Mouse (Mus musculus): Measurements from ENCODE around the gene Catsperz. TPM values are rescaled to one million over a fixed set of nuclear protein-coding genes. Genes with fewer than 3 reads are reported as not detected.
A peak's percentile ranks its signal among the peaks of the same experiment; 100 is the strongest.

The Catsperz gene
- polyA plus RNA-seq, 1 experiment from 2014 or later, result 2.4 TPM

- DNase-seq (ENCODE audit: low spot score) (peak; percentile 98), ATAC-seq (peak; percentile 95)
- WGBS, result 1% methylated on average over 62 of the region's 65 CpGs
- TF ChIP-seq CTCF (IDR thresholded peaks at IDR 0.05) (peak; percentile 44), EP300 (IDR thresholded peaks at IDR 0.05) (peak; percentile 64)
- Histone ChIP-seq H3K27ac (ENCODE audit: low read length) (peak within 1 kb of the TSS; percentile 98), H3K4me2 (replicated peaks; ENCODE audit: low read depth, low read length) (peak within 1 kb of the TSS; percentile 77), H3K36me3 (ENCODE audit: insufficient read depth, low read length) (peaks cover 4% of the 10 kb centered on the region; the same call in 1 of the 2 replicates), H3K9ac (replicated peaks; ENCODE audit: low read depth) (peak within 1 kb of the TSS; percentile 66), H3K27me3 (replicated peaks; ENCODE audit: insufficient read depth, low read length) (no peaks in the 10 kb centered on the region), H3K4me1 (ENCODE audit: insufficient read depth, low read depth, low read length) (no peaks in the 10 kb centered on the region; the same call in 1 of the 2 replicates), H3K4me3 (ENCODE audit: low read depth, low read length) (peak within 1 kb of the TSS; percentile 67), H3K9me3 (ENCODE audit: low read length) (no peaks in the 10 kb centered on the region)
Measured at GRCm38 (mm10) chr19:6909507-6910289, 15.5 kb downstream of the Catsperz start, which contains the start of the genes Trmt112 and Prdx5. Trmt112 (plus strand) TSS chr19:6909698. Prdx5 (minus strand) TSS chr19:6910106.

- Histone ChIP-seq H3K27ac (ENCODE audit: low read length) (peak overlapping the region; percentile 98), H3K9ac (replicated peaks; ENCODE audit: low read depth) (peak overlapping the region; percentile 66), H3K9me3 (ENCODE audit: low read length) (no peaks in the 10 kb centered on the region), H3K4me1 (ENCODE audit: insufficient read depth, low read depth, low read length) (no peaks in the 10 kb centered on the region; the same call in 1 of the 2 replicates), H3K27me3 (replicated peaks; ENCODE audit: insufficient read depth, low read length) (no peaks in the 10 kb centered on the region), H3K4me2 (replicated peaks; ENCODE audit: low read depth, low read length) (peak overlapping the region; percentile 77), H3K4me3 (ENCODE audit: low read depth, low read length) (peak overlapping the region; percentile 67), H3K36me3 (ENCODE audit: insufficient read depth, low read length) (peaks cover 10% of the 10 kb centered on the region; the same call in 1 of the 2 replicates)
- TF ChIP-seq CTCF (IDR thresholded peaks at IDR 0.05) (no peak), EP300 (IDR thresholded peaks at IDR 0.05) (no peak)
- WGBS, result 5% methylated on average over 11 of the region's 11 CpGs
- ATAC-seq, result no peak
- DNase-seq (ENCODE audit: low spot score), result peak; percentile 32
Measured at GRCm38 (mm10) chr19:6909021-6909420, 16.2 kb downstream of the Catsperz start.

- H3K4me2 ChIP-seq (replicated peaks; ENCODE audit: low read depth, low read length), result peak overlapping the region; percentile 77
- peak overlapping the region; percentile 98 for H3K27ac ChIP-seq (ENCODE audit: low read length)
Measured at GRCm38 (mm10) chr19:6907811-6908540, 17.2 kb downstream of the Catsperz start.

GRCm38 (mm10) chr19:6907094-6907493 is 18.1 kb downstream of the Catsperz start:
- H3K36me3 ChIP-seq (ENCODE audit: insufficient read depth, low read length), result peaks cover 13% of the 10 kb centered on the region; the same call in 1 of the 2 replicates
- no peak overlapping the region for H3K27ac ChIP-seq (ENCODE audit: low read length)
- H3K27me3 ChIP-seq (replicated peaks; ENCODE audit: insufficient read depth, low read length), result no peaks in the 10 kb centered on the region
- no peak overlapping the region for H3K4me3 ChIP-seq (ENCODE audit: low read depth, low read length)
- WGBS, result 89% methylated on average over 8 of the region's 8 CpGs
- no peaks in the 10 kb centered on the region; the same call in 1 of the 2 replicates for H3K4me1 ChIP-seq (ENCODE audit: insufficient read depth, low read depth, low read length)
- no peak for TF ChIP-seq CTCF (IDR thresholded peaks at IDR 0.05)
- no peak for TF ChIP-seq EP300 (IDR thresholded peaks at IDR 0.05)
- no peak overlapping the region; the same call in 1 of the 2 replicates for H3K9ac ChIP-seq (replicated peaks; ENCODE audit: low read depth)
- H3K4me2 ChIP-seq (replicated peaks; ENCODE audit: low read depth, low read length), result peak overlapping the region; percentile 77; the same call in 1 of the 2 replicates
- H3K9me3 ChIP-seq (ENCODE audit: low read length), result no peaks in the 10 kb centered on the region
- ATAC-seq (no peak), DNase-seq (ENCODE audit: low spot score) (no peak)

More at GRCm38 (mm10) chr19:6907811-6908540, 17.2 kb downstream of the Catsperz start:
- Histone ChIP-seq H3K9me3 (ENCODE audit: low read length) (no peaks in the 10 kb centered on the region), H3K27me3 (replicated peaks; ENCODE audit: insufficient read depth, low read length) (no peaks in the 10 kb centered on the region), H3K9ac (replicated peaks; ENCODE audit: low read depth) (peak overlapping the region; percentile 66), H3K4me3 (ENCODE audit: low read depth, low read length) (peak overlapping the region; percentile 67), H3K36me3 (ENCODE audit: insufficient read depth, low read length) (peaks cover 13% of the 10 kb centered on the region; the same call in 1 of the 2 replicates), H3K4me1 (ENCODE audit: insufficient read depth, low read depth, low read length) (no peaks in the 10 kb centered on the region; the same call in 1 of the 2 replicates)
- no peak for TF ChIP-seq EP300 (IDR thresholded peaks at IDR 0.05)
- peak; percentile 48 for TF ChIP-seq CTCF (IDR thresholded peaks at IDR 0.05)
- no peak for ATAC-seq
- DNase-seq (ENCODE audit: low spot score), result peak; percentile 88
- 70% methylated on average over 7 of the region's 7 CpGs for WGBS

DNA sequence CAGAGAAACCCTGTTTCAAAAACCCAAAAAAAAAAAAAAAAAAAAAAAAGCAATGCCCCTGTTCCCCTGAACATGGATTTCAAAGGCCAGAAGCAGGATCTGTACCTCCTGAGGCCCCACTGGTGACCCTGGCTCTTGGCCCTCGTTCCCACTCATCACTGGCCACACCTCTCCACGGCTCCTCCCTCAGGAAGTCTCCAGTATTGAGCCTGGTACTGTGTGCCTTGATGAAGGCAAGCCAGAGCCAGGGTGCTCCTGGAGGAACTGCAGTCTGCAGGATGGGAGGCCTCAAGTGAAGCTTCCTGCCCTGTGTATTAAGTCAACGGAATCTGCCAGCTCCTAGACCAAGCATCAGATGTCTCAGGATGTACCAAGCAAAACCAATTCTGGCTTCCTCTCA is 19.0 kb downstream of the Catsperz start:
- no peak for ATAC-seq
- no peak for DNase-seq (ENCODE audit: low spot score)
- 60% methylated on average over 3 of the region's 3 CpGs for WGBS

More for the DNA sequence above, 19.0 kb downstream of the Catsperz start:
- Histone ChIP-seq H3K9ac (replicated peaks; ENCODE audit: low read depth) (no peak overlapping the region), H3K36me3 (ENCODE audit: insufficient read depth, low read length) (peaks cover 9% of the 10 kb centered on the region; the same call in 1 of the 2 replicates), H3K27me3 (replicated peaks; ENCODE audit: insufficient read depth, low read length) (no peaks in the 10 kb centered on the region), H3K27ac (ENCODE audit: low read length) (no peak overlapping the region; the same call in 1 of the 2 replicates), H3K4me1 (ENCODE audit: insufficient read depth, low read depth, low read length) (no peaks in the 10 kb centered on the region; the same call in 1 of the 2 replicates), H3K4me3 (ENCODE audit: low read depth, low read length) (no peak overlapping the region), H3K4me2 (replicated peaks; ENCODE audit: low read depth, low read length) (no peak overlapping the region), H3K9me3 (ENCODE audit: low read length) (no peaks in the 10 kb centered on the region)
- TF ChIP-seq CTCF (IDR thresholded peaks at IDR 0.05) (peak; percentile 16; the same call in 1 of the 2 replicates), EP300 (IDR thresholded peaks at IDR 0.05) (no peak)
